Mouse (Mus musculus) stomach, embryonic 16.5 days (tissue): ENCODE measurements around the gene Tmprss9. TPM values are rescaled to one million over a fixed set of nuclear protein-coding genes. Genes with fewer than 3 reads are reported as not detected.
A peak's percentile ranks its signal among the peaks of the same experiment; 100 is the strongest.

Source experiments
- ATAC-seq: fragments of 200-750 bp; cut with Nextera tagmentation; 2 replicates; pipeline ENCODE4 v1.8.0; 2017; ENCODE audit warnings: moderate number of reproducible peaks, moderate TSS enrichment; ENCODE audit not compliant: insufficient read depth, low FRiP score
- H3K27ac ChIP-seq: fragments of 300-500 bp; sonication (generic); 2 replicates; pipeline ENCODE4 v1.5.1; 2014; ENCODE audit warnings: low read length
- H3K27me3 ChIP-seq: fragments of 300-500 bp; sonication (generic); 2 replicates; pipeline ENCODE4 v1.6.1; 2014; ENCODE audit warnings: low read length, control low read depth, mixed read lengths; ENCODE audit not compliant: control insufficient read depth, insufficient read depth
- H3K36me3 ChIP-seq: fragments of 300-500 bp; sonication (generic); 2 replicates; pipeline ENCODE4 v1.6.1; 2014; ENCODE audit warnings: low read length; ENCODE audit not compliant: control insufficient read depth, insufficient read depth
- H3K4me1 ChIP-seq: fragments of 300-500 bp; sonication (generic); 2 replicates; pipeline ENCODE4 v1.6.1; 2014; ENCODE audit warnings: low read length, control low read depth, mixed read lengths; ENCODE audit not compliant: control insufficient read depth, insufficient read depth
- H3K4me2 ChIP-seq: fragments of 300-500 bp; sonication (generic); 2 replicates; pipeline ENCODE4 v1.6.1; 2014; ENCODE audit warnings: low read depth, low read length, mixed read lengths
- H3K4me3 ChIP-seq: fragments of 300-500 bp; sonication (generic); replicated peaks from 2 replicates; pipeline ENCODE4 v1.5.1; 2014; ENCODE audit warnings: mild to moderate bottlenecking, low read length
- H3K9ac ChIP-seq: fragments of 300-500 bp; sonication (generic); 2 replicates; pipeline ENCODE4 v1.6.1; 2014; ENCODE audit warnings: low read length
- H3K9me3 ChIP-seq: fragments of 300-500 bp; sonication (generic); replicated peaks from 2 replicates; pipeline ENCODE4 v1.6.1; 2016; ENCODE audit warnings: low read length, control low read depth; ENCODE audit not compliant: control insufficient read depth
- WGBS: fragments of 180-500 bp; shearing (Covaris S2); extraction: QIAGEN DNeasy Blood & Tissue Kit; methylation state at CpG from one replicate; pipeline ENCODE4 v1.1.7; 2014; 5-methylcytosine and 5-hydroxymethylcytosine counted together
- polyA plus RNA-seq: library from polyadenylated mRNA; unstranded; fragments of >200 nt; fragmentation: Nextera tagmentation; extraction: Ambion mirVana; gene quantifications from 2 replicates; pipeline ENCODE4 v1.2.1, GENCODE M21; 2015

Tmprss9 gene
- polyA plus RNA-seq, 1 experiment from 2014 or later = not detected

GRCm38 (mm10) chr10:80929299-80930226 lies 57.9 kb downstream of the Tmprss9 start, which contains the start of gene Gadd45b:
TSS of gene Gadd45b (plus strand) at chr10:80930073.
- Histone ChIP-seq H3K4me2 (peak within 1 kb of the TSS; percentile 88), H3K4me1 (peaks cover 39% of the 10 kb centered on the region), H3K9me3 (no peaks in the 10 kb centered on the region), H3K27ac (peak within 1 kb of the TSS; percentile 91), H3K36me3 (no peaks in the 10 kb centered on the region), H3K4me3 (peak within 1 kb of the TSS; percentile 73), H3K9ac (peak within 1 kb of the TSS; percentile 86), H3K27me3 (peaks cover 3% of the 10 kb centered on the region; the same call in 1 of the 2 replicates)
- under 1% methylated on average over 56 of the region's 56 CpGs for WGBS
- ATAC-seq = peak; percentile 91

DNA sequence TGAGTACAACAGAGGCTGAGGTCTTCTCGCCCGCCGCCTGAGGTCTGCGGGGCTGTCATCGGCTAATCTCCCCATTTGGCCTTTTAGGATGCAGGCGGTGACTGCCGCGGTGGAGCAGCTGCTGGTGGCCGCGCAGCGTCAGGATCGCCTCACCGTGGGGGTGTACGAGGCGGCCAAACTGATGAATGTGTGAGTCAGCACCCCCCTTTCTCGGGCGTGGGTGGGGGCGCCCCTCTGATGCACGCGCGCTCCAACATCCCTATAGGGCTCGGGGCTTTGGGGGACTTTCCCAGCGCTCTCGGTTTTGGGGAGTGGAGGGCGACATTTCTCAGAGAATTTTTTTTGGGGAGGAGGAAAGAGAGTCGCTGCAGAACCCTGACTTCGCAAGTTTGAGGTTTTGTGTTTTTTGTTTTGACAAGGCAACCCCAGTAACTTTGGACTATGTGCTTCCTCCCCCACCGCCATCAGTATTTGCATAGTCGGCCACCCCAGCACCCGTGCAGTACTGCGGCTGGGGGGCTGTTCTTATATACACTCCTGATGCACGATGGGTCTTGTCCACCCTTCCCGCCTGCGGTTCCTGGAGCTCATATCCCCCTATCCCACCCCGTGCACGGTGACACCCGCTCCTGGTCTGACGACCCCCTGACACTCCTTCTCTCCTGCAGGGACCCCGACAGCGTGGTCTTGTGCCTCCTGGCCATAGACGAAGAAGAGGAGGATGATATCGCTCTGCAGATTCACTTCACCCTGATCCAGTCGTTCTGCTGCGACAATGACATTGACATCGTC lies 58.9 kb downstream of the Tmprss9 start:
- Histone ChIP-seq H3K27ac (peak overlapping the region; percentile 50), H3K27me3 (peaks cover 3% of the 10 kb centered on the region; the same call in 1 of the 2 replicates)

DNA sequence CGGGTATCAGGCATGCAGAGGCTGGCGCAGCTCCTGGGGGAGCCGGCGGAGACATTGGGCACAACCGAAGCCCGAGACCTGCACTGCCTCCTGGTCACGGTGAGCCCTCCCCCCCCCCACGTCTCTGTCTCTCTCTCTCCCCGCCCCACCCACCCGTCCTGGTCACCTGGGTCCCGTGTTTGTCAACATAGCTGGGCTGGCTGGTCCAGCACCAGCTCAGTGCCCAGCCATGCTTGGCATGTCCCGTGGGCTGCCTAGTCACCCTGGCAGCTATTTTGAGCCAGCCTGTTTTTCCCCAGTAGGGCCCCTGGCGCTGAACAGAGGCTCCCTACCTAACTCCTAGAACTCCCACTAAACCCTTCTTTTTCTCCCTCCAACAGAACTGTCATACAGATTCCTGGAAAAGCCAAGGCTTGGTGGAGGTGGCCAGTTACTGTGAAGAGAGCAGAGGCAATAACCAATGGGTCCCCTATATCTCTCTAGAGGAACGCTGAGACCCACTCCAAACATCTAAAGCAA lies 59.6 kb downstream of the Tmprss9 start:
- WGBS = 13% methylated on average over 14 of the region's 14 CpGs
- Histone ChIP-seq H3K36me3 (no peaks in the 10 kb centered on the region), H3K4me2 (peak overlapping the region; percentile 88), H3K9ac (peak overlapping the region; percentile 86), H3K27me3 (peaks cover 3% of the 10 kb centered on the region; the same call in 1 of the 2 replicates), H3K9me3 (no peaks in the 10 kb centered on the region), H3K4me1 (peaks cover 51% of the 10 kb centered on the region), H3K4me3 (peak overlapping the region; percentile 73), H3K27ac (peak overlapping the region; percentile 15; the same call in 1 of the 2 replicates)
- no peak for ATAC-seq

More for the DNA sequence above, 58.9 kb downstream of the Tmprss9 start:
- peak overlapping the region; percentile 73 for H3K4me3 ChIP-seq
- H3K9me3 ChIP-seq = no peaks in the 10 kb centered on the region
- peaks cover 44% of the 10 kb centered on the region for H3K4me1 ChIP-seq
- H3K36me3 ChIP-seq = no peaks in the 10 kb centered on the region
- ATAC-seq = no peak
- peak overlapping the region; percentile 88 for H3K4me2 ChIP-seq
- under 1% methylated on average over 45 of the region's 45 CpGs for WGBS
- peak overlapping the region; percentile 86 for H3K9ac ChIP-seq

GRCm38 (mm10) chr10:80931695-80932094 lies 60.0 kb downstream of the Tmprss9 start:
- Histone ChIP-seq H3K4me2 (peak overlapping the region; percentile 88), H3K4me1 (peaks cover 53% of the 10 kb centered on the region), H3K36me3 (no peaks in the 10 kb centered on the region), H3K27me3 (peaks cover 3% of the 10 kb centered on the region; the same call in 1 of the 2 replicates), H3K27ac (no peak overlapping the region), H3K9ac (peak overlapping the region; percentile 86), H3K9me3 (no peaks in the 10 kb centered on the region), H3K4me3 (peak overlapping the region; percentile 73)
- 13% methylated on average over 26 of the region's 26 CpGs for WGBS
- ATAC-seq = no peak

GRCm38 (mm10) chr10:80932206-80932605 lies 60.6 kb downstream of the Tmprss9 start:
- Histone ChIP-seq H3K4me2 (peak overlapping the region; percentile 88), H3K9ac (peak overlapping the region; percentile 86), H3K9me3 (no peaks in the 10 kb centered on the region), H3K27ac (peak overlapping the region; percentile 83), H3K4me1 (peaks cover 58% of the 10 kb centered on the region), H3K36me3 (no peaks in the 10 kb centered on the region), H3K4me3 (peak overlapping the region; percentile 73), H3K27me3 (peaks cover 3% of the 10 kb centered on the region; the same call in 1 of the 2 replicates)
- ATAC-seq = no peak
- WGBS = 2% methylated on average over 20 of the region's 20 CpGs

- H3K36me3 ChIP-seq = no peaks in the 10 kb centered on the region
Measured at GRCm38 (mm10) chr10:80932700-80933420, 61.2 kb downstream of the Tmprss9 start.

GRCm38 (mm10) chr10:80933421-80933979 lies 61.9 kb downstream of the Tmprss9 start:
- Histone ChIP-seq H3K4me1 (peaks cover 71% of the 10 kb centered on the region), H3K27ac (peak overlapping the region; percentile 83), H3K4me3 (peak overlapping the region; percentile 29), H3K9ac (peak overlapping the region; percentile 86), H3K27me3 (peaks cover 3% of the 10 kb centered on the region; the same call in 1 of the 2 replicates), H3K4me2 (peak overlapping the region; percentile 88), H3K9me3 (no peaks in the 10 kb centered on the region), H3K36me3 (no peaks in the 10 kb centered on the region)
- no peak for ATAC-seq
- WGBS = 5% methylated on average over 21 of the region's 21 CpGs

More at GRCm38 (mm10) chr10:80932700-80933420, 61.2 kb downstream of the Tmprss9 start:
- Histone ChIP-seq H3K4me2 (peak overlapping the region; percentile 88), H3K27me3 (peaks cover 3% of the 10 kb centered on the region; the same call in 1 of the 2 replicates), H3K9ac (peak overlapping the region; percentile 86), H3K4me1 (peaks cover 64% of the 10 kb centered on the region), H3K4me3 (peak overlapping the region; percentile 73), H3K27ac (peak overlapping the region; percentile 83), H3K9me3 (no peaks in the 10 kb centered on the region)
- 3% methylated on average over 17 of the region's 17 CpGs for WGBS
- no peak for ATAC-seq
